Mouse (Mus musculus) heart, adult 2 months (tissue): ENCODE data around the gene Slc6a3. TPM values are rescaled to one million over a fixed set of nuclear protein-coding genes. Genes with fewer than 3 reads are reported as not detected.

Source experiments
- DNase-seq, 2 experiments: peaks; one replicate each; pipeline ENCODE4 v3.0.0; 2021
- H3K27ac ChIP-seq: fragments of 200-600 bp; 2 replicates; pipeline ENCODE4 v1.8.1; 2022
- H3K27me3 ChIP-seq: fragments of 200-500 bp; 2 replicates; pipeline ENCODE4 v1.6.1; 2012; ENCODE audit warnings: mild to moderate bottlenecking, low read length, inconsistent platforms, mixed read lengths; ENCODE audit not compliant: control insufficient read depth, insufficient read depth
- H3K36me3 ChIP-seq: fragments of 200-500 bp; 2 replicates; pipeline ENCODE4 v1.6.1; 2012; ENCODE audit warnings: low read length, inconsistent platforms; ENCODE audit not compliant: control insufficient read depth, insufficient read depth
- H3K4me1 ChIP-seq: fragments of 200-500 bp; 2 replicates; pipeline ENCODE4 v1.6.1; 2011; ENCODE audit warnings: low read length; ENCODE audit not compliant: control insufficient read depth, insufficient read depth
- H3K4me3 ChIP-seq: fragments of 200-600 bp; 2 replicates; pipeline ENCODE4 v1.8.1; 2022
- H3K79me2 ChIP-seq: fragments of 200-500 bp; replicated peaks from 2 replicates; pipeline ENCODE4 v1.6.1; 2012; ENCODE audit warnings: mild to moderate bottlenecking, inconsistent platforms, low read length, moderate library complexity, mixed read lengths; ENCODE audit not compliant: control insufficient read depth, insufficient read depth
- H3K9ac ChIP-seq: fragments of 200-500 bp; 2 replicates; pipeline ENCODE4 v1.6.1; 2012; ENCODE audit warnings: low read depth, mild to moderate bottlenecking, control low read depth, inconsistent platforms, low read length, mixed read lengths
- CTCF ChIP-seq: fragments of 200-600 bp; IDR thresholded peaks from 2 replicates; pipeline ENCODE4 v1.8.1; 2022; ENCODE audit warnings: antibody characterized with exemption, mild to moderate bottlenecking, moderate library complexity
- EP300 ChIP-seq: fragments of 200-500 bp; IDR thresholded peaks from 2 replicates; pipeline ENCODE4 v1.6.1; 2011; ENCODE audit warnings: low read depth, low read length, control low read depth; ENCODE audit not compliant: insufficient read depth
- POLR2A ChIP-seq: fragments of 200-500 bp; IDR thresholded peaks from 2 replicates; pipeline ENCODE4 v1.6.1; 2011; ENCODE audit warnings: mild to moderate bottlenecking, low read depth, low read length, control low read depth; ENCODE audit not compliant: insufficient read depth
- WGBS: fragments of 180-500 bp; shearing (Covaris S2); methylation state at CpG from one replicate; pipeline ENCODE4 v1.1.7; 2018; 5-methylcytosine and 5-hydroxymethylcytosine counted together
- intact Hi-C: fragments of 180-260 bp; cut with DNase I; formaldehyde crosslinking; loops from one replicate; pipeline ENCODE4 v1.15.1; 2025
- polyA plus RNA-seq: library from polyadenylated mRNA; depleted of rRNA; stranded (reverse); fragments of >200 nt; gene quantifications from 2 replicates; pipeline ENCODE4 v1.2.3, GENCODE M21; 2012
- total RNA-seq, 2 experiments: library from RNA; stranded (reverse); gene quantifications; 2 replicates each; pipeline ENCODE4 v1.2.3; 2021

Slc6a3 gene
- total and polyA plus RNA-seq, 3 experiments, result not detected

GRCm38 (mm10) chr13:73535287-73535686 lies 1.3 kb upstream of the Slc6a3 start:
- TF ChIP-seq POLR2A (no peak), CTCF (no peak), EP300 (no peak)
- Histone ChIP-seq H3K9ac (no peak overlapping the region), H3K4me3 (no peak overlapping the region), H3K27ac (no peak overlapping the region), H3K4me1 (no peaks in the 10 kb centered on the region), H3K27me3 (peaks cover 8% of the 10 kb centered on the region), H3K79me2 (no peaks in the 10 kb centered on the region), H3K36me3 (no peaks in the 10 kb centered on the region)
- 38% methylated on average over 3 of the region's 3 CpGs for WGBS
- intact Hi-C loops, result no loop called here
- DNase-seq, result no peak

GRCm38 (mm10) chr13:73536824-73537223 lies 277 bp downstream of the Slc6a3 start:
- no peak for DNase-seq
- no peak overlapping the region for H3K27ac ChIP-seq
- intact Hi-C loops, result no loop called here
- no peaks in the 10 kb centered on the region for H3K36me3 ChIP-seq
- H3K9ac ChIP-seq, result no peak overlapping the region
- H3K4me3 ChIP-seq, result no peak overlapping the region
- TF ChIP-seq CTCF, result no peak
- H3K27me3 ChIP-seq, result peaks cover 8% of the 10 kb centered on the region
- no peaks in the 10 kb centered on the region for H3K4me1 ChIP-seq
- WGBS, result 23% methylated on average over 13 of the region's 13 CpGs
- no peaks in the 10 kb centered on the region for H3K79me2 ChIP-seq

- no peak overlapping the region for H3K27ac ChIP-seq
- TF ChIP-seq EP300 (no peak), POLR2A (no peak), CTCF (no peak)
- no peaks in the 10 kb centered on the region for H3K79me2 ChIP-seq
- intact Hi-C loops, result no loop called here
- 76% methylated on average over 5 of the region's 5 CpGs for WGBS
- no peak for DNase-seq
- H3K27me3 ChIP-seq, result no peaks in the 10 kb centered on the region
- no peak overlapping the region for H3K9ac ChIP-seq
- no peak overlapping the region for H3K4me3 ChIP-seq
- H3K36me3 ChIP-seq, result no peaks in the 10 kb centered on the region
- no peaks in the 10 kb centered on the region for H3K4me1 ChIP-seq
Observed at GRCm38 (mm10) chr13:73564201-73564600, 27.7 kb downstream of the Slc6a3 start.

- Histone ChIP-seq H3K4me3 (no peak overlapping the region), H3K79me2 (no peaks in the 10 kb centered on the region), H3K27ac (no peak overlapping the region), H3K4me1 (no peaks in the 10 kb centered on the region), H3K36me3 (no peaks in the 10 kb centered on the region), H3K27me3 (no peaks in the 10 kb centered on the region), H3K9ac (no peak overlapping the region)
- intact Hi-C loops, result no loop called here
- DNase-seq, result no peak
- TF ChIP-seq EP300 (no peak), CTCF (no peak), POLR2A (no peak)
Observed at GRCm38 (mm10) chr13:73575051-73575450, 38.5 kb downstream of the Slc6a3 start.

- no peak for TF ChIP-seq CTCF
- TF ChIP-seq POLR2A, result no peak
- no peak for TF ChIP-seq EP300
- Histone ChIP-seq H3K4me3 (no peak overlapping the region), H3K27ac (no peak overlapping the region), H3K79me2 (no peaks in the 10 kb centered on the region), H3K4me1 (no peaks in the 10 kb centered on the region), H3K9ac (no peak overlapping the region), H3K36me3 (no peaks in the 10 kb centered on the region), H3K27me3 (no peaks in the 10 kb centered on the region)
- intact Hi-C loops, result no loop called here
- DNase-seq, result no peak
- WGBS, result 55% methylated on average over 2 of the region's 2 CpGs
Observed at GRCm38 (mm10) chr13:73577277-73577676, 40.7 kb downstream of the Slc6a3 start.

- Histone ChIP-seq H3K27ac (no peak overlapping the region), H3K9ac (no peak overlapping the region), H3K27me3 (no peaks in the 10 kb centered on the region; the same call in 1 of the 2 replicates), H3K36me3 (no peaks in the 10 kb centered on the region), H3K79me2 (no peaks in the 10 kb centered on the region), H3K4me3 (no peak overlapping the region), H3K4me1 (no peaks in the 10 kb centered on the region)
- no peak for DNase-seq
- WGBS, result 79% methylated on average over 3 of the region's 3 CpGs
- TF ChIP-seq POLR2A, result no peak
- no peak for TF ChIP-seq EP300
- no peak for TF ChIP-seq CTCF
- intact Hi-C loops, result no loop called here
Observed at GRCm38 (mm10) chr13:73591488-73591887, 54.9 kb downstream of the Slc6a3 start.

GRCm38 (mm10) chr13:73592546-73592945 lies 56.0 kb downstream of the Slc6a3 start:
- no peak overlapping the region for H3K9ac ChIP-seq
- no peak for DNase-seq
- H3K79me2 ChIP-seq, result no peaks in the 10 kb centered on the region
- no peak for TF ChIP-seq EP300
- TF ChIP-seq CTCF, result no peak
- no peak for TF ChIP-seq POLR2A
- H3K4me3 ChIP-seq, result no peak overlapping the region
- H3K36me3 ChIP-seq, result no peaks in the 10 kb centered on the region
- H3K27me3 ChIP-seq, result no peaks in the 10 kb centered on the region; the same call in 1 of the 2 replicates
- no peaks in the 10 kb centered on the region for H3K4me1 ChIP-seq
- intact Hi-C loops, result no loop called here
- 26% methylated on average over 2 of the region's 2 CpGs for WGBS
- no peak overlapping the region for H3K27ac ChIP-seq
